Mouse (Mus musculus) 3T3-L1 (cell line): ENCODE data around the gene Scd3.
"Not testable (repeated sequence)": the region's sequence is repeated elsewhere in the genome, so short reads cannot be mapped to it uniquely, and the experiment has no call there.

Experiments used
- DNase-seq: peaks from one replicate; pipeline ENCODE4 v3.0.0-alpha.2; 2015; ENCODE audit warnings: low read depth, low spot score

Gene Scd3

DNA sequence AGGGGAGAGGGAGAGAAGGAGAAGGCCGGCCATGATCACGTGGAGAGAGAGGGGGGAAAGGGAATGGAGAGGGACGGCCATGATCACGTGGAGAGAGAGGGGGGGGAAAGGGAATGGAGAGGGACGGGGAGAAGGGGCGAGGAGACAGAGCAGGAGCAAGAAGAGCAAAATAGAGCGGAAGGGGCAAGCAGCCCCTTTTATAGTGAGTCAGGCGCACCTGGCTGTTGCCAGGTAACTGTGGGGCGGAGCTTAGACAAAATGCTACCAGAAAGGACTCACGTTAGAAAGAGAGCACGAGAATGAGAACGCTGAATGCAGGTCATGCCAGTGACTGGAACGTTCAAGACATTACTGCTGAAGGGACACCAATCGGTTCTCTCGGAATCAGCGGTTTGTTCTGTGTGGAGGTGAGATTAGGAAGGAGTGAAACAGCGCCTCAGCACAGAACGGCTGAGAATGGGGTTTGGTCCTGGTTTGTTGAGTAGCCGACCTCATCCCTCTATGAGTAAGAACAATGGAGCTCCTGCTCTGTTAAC lies 34.5 kb downstream of the Scd3 start:
- no peak for DNase-seq

DNA sequence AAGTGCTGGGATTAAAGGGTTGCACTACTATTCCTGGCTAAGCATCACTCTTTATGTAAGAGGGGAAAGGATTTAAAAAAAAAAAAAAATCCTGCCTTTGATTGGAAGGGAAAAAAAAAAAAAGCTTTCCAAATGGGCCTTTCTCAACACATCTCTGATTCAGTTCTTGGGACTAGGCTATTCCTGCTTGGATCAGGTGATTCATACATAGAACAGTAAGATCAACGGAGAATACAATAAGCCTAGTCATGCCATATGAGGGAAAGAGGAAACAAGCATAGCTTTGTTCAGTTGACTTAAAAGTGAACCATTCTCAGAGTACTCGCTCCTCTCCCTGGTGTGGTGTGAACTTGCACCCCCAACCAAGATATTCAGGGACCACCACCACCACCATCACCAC lies 35.8 kb downstream of the Scd3 start:
- DNase-seq = peak; percentile 47

DNA sequence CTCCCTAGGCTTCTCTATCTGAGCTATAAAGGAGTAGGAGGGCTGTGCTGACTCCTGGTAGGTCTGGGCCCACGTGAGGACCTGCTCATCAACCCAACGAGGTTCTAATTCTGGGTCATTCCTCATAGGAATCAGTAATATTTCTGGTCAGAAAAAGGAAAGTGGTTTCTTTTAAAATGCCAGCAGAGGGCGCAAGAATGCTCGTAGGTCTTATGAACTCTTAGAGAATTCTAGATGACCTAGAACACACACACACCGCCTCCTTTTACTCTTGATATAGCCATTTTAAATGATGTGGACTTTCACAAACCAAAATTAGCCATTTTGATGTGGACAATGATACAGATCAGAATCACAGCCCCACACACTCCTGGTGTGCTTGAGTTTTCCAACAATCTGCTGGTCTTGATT lies 42.7 kb downstream of the Scd3 start:
- DNase-seq = peak; percentile 87

DNA sequence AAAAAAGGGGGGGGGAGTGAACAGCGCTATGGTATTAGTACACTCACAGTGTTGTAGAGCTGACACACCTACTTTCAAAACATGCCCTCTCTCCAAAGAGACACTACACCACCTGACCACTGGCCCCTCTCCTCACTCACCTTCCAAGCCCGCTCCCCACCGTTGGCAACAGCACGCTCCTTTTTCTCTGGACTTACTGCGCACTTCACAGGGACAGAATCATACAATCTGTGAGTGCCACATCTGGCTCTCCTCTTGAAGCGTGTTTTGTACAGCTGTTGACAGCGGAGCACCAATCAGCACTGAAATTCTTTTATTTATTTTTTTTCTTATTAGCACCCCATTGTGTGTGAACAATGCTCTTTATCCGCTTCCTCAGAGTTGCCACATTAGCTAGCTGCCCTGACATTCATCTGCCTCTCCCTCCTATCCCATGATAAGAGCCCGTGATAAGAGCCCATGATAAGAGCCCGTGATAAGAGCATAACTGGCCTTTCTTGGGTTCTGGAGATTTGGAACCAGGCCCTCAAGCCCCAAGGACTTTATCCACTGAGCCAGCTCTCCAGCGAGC lies 43.4 kb downstream of the Scd3 start:
- no peak for DNase-seq

DNA sequence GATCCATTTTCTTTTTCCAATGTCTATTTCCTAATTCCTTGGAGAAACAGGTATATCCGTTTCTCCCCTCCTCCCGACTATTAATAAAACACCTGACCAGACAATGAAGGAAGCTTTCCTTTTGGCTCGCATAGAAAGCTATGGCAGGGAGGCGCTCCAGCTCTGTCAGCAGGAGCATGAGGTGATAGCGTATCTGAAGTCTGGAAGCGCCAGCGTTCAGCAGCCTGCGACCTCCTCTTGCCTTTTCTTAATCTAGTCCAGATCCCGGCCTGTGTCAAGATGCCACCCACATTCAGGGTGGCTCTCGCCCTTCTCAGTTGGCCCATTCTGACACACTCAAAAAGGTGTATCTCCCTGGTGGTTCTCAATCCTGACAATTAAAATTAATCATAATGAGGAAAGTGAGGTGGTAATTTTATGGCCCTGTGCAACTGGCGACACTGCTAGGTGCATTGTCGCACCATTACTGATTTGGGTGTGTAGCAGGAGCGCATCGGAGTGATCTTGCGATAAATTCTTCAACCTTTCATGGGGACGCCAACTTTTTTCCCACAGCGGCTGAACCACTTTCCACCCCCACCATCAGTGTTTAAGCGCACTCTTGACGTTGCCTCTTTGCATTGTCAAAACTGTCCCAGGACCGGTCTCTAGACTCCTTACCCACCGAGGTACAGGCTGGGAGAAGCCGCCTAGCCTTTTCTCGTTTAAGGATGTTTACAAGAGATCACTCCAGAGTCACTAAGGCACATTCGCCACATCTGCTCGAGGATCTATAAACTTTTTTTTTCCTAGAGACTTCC lies 44.4 kb downstream of the Scd3 start:
- no peak for DNase-seq

DNA sequence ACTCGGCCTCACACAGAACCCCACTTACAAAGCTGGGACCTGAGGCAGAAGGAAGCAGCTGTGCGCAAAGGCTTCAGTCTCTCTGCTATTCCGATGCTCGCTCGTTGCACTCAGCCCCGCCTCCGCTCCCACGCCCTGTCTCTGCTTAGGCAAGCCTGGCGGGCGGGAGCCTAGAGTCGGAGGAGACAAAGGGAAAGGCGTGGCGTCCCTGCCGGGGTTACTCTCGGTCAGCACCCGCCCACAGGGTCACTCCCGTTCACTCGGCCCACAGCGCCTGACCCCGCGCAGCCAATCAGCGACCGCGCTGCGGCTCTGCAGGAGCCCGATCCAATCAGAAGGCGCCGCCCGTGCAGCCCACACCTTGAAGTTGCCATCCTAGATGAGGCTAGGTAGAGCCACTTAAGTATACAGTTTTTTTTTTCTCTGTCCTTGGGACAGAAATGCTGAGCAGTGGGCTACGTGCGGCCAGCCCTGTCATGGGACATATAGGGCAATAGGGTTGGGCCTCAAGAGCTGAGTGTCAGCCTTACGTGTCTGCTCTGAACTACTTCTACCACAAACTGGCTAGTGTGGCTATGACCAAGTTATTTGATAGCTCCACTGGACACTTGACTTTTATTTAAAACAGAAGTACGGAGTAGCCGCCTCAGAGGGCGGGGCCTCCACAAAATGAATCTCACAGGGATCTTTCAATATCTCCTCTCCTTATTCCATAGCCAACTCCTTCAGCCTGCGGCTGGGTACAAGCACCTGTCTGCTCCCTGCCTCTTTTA lies 45.2 kb downstream of the Scd3 start:
- peak; percentile 98 for DNase-seq

DNA sequence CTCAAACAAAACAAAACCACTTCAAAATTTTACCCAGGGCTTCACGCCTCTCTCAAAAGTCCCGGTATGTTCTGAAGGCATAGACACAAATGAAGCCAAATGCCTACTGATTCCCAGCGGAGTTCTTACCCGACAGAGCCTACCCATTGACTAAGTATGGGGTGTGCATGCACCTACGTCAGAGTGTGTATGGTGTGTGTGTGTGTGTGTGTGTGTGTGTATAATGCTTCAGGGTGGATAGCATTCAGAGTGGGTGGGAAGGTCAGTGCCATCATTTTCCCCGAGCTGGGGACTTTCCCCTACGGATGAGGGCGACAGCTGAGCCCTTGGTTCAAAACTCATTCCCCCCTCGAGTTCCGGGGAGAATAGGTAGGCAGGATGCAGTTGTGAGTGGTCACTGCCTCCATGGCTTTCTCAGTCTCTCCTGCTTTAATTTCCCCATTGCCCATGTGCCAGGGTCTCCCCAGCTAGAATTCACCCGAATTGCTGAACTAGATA lies 45.8 kb downstream of the Scd3 start:
- DNase-seq = no peak

DNA sequence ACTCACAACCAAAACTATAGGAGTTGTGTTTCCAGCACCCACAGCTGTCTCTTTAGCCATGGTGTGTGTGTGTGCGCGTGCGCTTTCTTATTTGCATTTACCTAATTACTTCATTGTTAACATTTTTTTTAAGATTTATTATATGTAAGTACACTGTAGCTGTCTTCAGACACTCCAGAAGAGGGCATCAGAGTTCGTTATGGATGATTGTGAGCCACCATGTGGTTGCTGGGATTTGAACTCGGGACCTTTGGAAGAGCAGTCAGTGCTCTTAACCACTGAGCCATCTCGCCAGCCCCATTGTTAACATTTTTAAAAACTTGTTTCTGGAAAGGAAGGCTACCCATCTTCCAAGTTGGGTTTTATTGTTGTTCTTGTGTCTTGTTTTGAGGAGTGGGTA lies 48.1 kb downstream of the Scd3 start:
- DNase-seq = not testable (repeated sequence)

DNA sequence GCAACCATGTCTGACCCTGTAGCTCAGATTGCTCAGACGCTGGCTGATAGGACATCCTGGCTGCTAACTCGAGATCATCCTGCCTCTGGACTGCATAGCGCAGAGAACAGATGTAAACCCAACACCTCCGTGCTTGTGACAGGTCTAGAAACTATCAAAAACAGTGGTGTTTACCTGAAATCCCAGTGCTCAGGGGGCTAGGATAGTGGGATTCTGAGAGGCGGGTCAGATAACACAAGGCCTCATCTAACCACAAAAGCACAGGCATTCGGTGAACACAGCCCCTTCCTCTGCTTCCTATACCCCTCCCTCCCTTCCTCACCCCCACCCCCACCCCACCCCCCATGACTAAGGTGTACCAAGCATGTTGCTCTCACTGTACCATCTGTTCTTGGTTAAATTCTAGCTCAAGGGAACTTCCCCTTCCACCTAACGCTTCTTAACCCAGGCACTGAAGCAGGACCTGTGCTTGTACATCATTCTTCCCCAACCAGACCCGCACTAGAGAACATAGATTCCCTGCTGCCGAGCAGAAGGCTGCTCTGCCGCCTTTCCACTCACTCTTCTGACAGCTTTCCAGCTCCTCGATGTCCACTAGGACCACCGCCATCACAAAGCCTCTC lies 49.0 kb downstream of the Scd3 start:
- DNase-seq = no peak

DNA sequence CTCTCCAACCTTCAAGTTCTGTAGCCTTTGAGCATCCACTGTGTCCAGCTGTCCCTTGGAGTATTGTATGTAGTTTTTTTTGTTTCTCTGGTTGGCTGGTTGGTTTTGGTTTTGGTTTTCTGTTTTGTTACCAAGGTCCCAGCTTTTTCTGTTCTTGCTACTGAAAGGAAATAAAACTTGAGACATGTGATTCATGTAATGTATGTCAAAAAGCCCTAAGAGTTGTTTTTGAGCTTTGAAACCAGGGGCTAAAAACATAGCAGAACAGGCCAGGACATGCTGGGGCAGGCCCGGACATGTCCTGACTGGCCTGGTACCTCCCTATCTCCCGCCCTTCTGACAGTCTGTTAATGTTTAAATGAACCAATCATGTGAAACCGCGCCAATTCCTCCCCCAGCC lies 51.0 kb downstream of the Scd3 start:
- not testable (repeated sequence) for DNase-seq

DNA sequence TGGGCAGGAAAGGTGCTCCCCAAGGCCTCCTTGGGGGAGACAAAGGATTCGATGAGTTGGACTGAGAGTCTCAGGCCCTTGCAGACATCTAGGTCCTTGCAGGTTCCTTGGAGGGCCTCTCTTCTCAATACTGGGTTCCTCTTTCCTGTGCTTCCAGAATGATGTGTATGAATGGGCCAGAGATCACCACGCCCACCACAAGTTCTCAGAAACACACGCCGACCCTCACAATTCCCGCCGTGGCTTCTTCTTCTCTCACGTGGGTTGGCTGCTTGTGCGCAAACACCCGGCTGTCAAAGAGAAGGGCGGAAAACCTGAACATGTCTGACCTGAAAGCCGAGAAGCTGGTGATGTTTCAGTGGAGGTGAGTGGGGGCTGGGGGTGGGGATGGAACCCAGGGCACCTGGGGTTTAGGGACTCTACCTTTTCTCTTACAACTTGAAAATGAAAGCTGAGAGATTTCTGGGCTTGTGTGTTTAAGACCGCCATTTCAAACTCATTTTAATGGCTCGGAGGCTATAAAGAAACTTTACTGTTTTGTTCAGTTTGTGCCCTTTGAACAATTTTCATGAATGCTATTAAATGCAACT lies 54.4 kb downstream of the Scd3 start:
- no peak for DNase-seq

DNA sequence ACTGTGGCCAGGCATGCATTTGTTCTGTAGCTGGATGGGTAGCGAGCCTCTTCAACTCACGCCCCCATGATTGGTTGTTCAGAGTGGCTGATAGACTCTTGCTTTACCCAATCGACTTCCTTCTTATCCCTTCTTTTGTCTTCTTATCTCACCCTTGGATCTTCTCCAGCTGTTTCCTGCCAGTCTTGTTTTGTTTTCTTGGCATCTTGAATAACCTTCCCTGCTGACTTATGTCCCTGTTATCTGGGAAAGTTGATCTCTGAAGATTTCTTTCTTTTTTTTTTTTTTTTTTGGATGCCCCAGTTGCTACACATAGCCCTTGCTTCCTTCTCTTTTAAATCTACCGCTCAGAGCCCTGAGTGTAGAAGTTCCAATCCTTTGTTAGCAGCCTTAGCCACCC lies 56.4 kb downstream of the Scd3 start:
- DNase-seq = peak; percentile 41

DNA sequence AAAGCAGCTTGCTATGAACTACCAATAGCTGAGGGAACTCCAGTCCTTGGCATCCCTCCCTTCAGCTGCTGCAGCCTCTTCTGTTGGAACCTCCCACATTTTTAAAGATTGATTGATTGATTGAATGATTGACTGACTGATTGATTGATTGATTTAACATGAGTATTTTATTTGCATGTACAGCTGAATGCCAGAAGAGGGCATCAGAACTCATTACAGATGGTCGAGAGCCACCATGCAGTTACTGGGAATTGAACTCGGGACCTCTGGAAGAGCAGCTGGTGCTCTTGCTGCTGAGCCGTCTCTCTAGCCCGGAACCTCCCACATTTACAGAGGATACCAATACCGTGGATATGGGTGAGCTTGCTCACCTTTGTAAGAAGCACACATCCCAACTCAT lies 57.4 kb downstream of the Scd3 start:
- DNase-seq = no peak

DNA sequence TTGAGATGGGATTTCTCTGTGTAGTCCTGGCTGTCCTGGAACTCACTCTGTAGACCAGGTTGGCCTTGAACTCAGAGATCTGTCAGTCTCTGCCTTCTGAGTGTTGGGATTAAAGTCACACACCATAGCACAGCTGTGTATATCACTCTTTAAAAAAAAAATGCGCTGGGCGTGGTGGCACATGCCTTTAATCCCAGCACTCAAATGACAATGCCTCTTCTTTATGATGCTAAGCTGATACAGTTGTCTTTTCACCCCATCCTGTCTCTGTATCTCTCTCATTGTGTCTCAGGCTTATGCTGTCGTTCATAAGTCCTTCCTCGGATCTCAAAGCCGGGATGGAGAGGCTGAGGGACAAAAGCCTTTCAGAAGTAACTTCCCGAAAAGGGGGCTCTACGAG lies 58.7 kb downstream of the Scd3 start:
- no peak for DNase-seq

DNA sequence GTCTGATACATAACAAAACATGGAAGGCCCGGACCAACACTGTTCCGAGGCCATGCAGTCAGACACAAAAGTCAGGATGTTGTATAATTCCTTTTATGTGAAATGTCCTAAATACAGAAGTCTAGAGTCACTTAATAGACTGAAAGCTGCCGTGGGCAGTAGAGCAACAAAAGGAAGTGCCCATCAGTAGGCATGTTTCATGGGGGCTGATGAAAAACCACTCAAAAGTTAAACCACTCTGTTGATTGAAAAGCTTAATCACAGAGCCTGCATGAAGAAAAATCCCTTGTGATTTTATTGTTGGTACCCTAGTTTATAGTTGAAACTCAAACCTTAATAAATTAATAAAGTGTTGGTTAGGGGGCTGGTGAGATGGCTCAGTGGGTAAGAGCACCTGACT lies 60.5 kb downstream of the Scd3 start:
- no peak for DNase-seq

DNA sequence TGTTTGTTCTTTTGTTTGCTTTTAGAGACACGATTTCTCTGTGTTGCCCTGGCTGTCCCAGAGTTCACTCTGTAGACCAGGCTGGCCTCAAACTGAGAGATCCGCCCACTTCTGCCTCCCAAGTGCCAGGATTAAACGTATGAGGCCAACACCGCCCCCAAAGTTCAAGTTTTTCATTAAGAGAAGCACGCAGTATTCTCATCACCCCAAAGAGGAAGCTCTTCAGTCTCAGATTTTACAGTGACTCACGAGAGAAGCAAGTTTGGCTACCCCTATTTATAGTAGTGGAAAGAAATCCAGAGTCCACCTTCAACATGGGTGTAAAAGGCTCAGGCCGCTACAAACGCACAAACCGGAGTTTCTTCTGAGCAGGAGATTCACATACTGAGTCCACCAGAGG lies 61.2 kb downstream of the Scd3 start:
- DNase-seq = no peak

DNA sequence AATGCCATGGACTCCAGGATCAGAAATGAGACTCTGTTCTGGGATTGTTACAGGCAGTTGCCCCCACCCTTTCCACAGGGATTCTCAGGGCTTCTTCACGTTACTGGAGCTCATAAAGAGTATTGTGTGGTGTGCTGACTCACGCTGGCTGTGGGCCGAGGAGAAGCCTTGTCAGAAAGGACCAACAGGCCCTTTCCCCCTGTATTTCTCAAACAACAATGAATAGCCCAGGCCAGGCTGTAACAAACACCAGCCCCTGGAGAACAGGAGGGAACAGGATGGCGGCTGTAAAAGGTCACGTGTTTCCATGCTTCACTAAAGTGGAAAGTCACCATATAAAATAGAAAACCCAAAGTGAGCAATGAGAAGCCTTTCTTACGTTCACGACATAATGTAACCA lies 62.2 kb downstream of the Scd3 start:
- peak; percentile 82 for DNase-seq

DNA sequence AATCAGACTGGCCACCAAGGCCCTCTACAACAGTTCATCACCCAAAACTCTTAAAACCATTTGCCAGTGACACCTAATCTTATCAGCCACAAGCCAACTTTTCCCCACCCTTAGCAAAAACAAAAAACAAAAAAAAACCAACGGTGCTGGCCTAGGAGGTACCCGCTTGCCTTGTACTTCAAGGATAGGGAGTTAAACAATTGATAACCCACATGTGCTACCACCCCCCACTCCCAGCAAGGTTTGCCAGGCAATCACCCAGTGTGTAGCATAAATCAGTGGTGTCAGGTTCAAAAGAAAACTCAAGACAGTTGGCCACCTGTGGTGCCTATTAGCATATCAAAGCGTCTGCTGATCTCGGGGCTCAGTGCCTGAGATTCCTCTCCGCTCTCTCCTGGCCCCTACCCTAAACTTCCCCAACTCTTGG lies 62.9 kb downstream of the Scd3 start:
- no peak for DNase-seq

DNA sequence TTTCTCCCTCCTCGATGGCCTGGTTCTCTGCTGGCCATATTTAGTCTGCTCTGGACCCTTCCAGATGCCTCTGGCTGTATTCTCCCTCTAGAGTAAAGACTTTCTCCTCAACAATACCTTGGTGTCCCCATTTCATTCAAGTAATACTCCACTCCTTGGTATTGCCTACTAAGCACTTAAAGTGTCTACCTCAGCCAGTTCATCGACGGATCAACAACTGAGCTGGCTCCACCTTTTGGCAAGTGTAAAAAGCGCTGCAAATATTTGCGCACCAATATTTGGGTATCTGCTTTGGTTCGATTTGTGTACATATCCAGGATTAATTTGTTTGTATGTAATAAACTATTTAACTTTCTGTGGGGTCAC lies 63.4 kb downstream of the Scd3 start:
- DNase-seq = no peak

DNA sequence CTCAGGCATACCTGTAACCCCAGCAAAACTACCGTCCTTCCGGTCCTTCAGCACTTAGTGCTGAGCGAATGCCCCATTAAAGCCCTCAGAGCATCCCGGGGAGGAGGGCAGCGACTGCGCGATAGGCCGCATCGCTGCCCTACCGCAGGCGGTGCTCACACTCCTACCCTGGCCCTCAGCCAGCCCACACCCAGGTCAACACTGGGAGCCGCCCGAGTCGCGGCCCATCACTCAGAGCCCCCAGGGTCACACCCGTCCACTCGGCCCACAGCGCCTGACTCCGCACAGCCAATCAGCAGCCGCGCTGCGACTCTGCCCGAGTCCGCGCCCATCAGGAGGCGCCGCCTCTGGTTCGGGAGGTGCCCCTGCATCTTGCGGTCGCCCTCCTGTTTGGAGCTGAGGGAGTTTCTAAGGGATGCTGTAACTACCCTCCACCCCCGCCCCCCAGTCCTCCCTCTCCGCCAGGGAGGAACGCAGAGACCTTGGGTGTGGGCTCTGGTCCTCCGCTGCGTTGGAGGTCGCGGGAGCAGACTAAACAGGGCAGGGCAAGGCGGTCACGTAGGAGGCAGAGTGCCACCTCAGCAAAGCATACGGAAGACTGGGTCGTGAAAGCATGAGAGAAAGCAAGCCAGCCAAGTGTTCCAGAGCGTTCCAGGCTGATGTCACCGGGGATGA lies 63.9 kb downstream of the Scd3 start:
- peak; percentile 25 for DNase-seq

DNA sequence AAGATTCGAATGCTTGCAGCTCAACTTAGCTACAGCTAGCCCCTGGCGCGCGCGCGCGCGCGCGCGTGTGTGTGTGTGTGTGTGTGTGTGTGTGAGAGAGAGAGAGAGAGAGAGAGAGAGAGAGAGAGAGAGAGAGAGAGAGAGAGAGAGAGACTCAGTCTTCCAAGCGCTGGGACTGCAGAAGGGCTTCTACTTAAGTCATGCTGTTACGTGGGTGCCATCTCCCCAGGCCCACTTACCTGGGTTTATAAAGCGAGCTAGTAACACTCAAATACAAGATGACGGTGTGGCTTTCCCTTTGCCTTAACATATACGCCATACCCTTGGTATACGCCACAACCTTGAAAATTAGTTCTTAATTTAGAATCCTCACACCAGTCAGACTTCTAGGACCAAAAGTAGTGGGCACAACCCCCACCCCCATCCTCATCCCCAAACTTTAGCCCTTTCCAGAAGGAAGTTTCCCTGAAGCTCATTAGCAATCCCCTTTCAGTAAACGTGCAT lies 64.5 kb downstream of the Scd3 start:
- DNase-seq = no peak
